Mouse (Mus musculus): ENCODE results near the gene Gm35549. TPM values are rescaled to one million over a fixed set of nuclear protein-coding genes. Genes with fewer than 3 reads are reported as not detected.
"Not testable (repeated sequence)": the region's sequence is repeated elsewhere in the genome, so short reads cannot be mapped to it uniquely, and the experiment has no call there.

Gm35549 gene
- polyA plus RNA-seq (2012; rRNA removed): not detected in 2 replicates

DNA sequence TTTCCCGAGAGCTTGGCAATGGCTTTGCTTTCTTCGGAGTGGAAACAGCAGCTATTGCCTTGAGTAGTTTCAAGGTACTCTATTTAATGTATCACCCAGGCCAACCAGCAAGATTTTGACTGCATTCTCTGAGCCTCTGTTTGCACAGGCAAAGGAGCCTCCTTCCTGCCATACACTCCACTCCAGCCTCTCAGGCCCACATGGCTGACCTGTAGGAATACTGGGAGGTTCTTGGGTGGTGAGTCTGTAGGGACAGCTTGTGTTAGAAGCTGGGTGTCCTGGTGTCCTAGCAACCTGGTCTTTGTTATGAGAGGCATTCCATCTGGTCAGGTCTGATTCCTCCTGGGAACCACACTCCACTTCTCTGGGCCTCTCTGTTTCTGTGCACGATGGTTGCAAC, at the start of gene Gm35549:
Gene Gm35549 (minus strand): TSS at position 276 of the 400 bp plus-strand sequence.
- no peak for DNase-seq (ENCODE audit: low read depth, low spot score)
- WGBS: 31% methylated on average over 3 of the region's 3 CpGs

DNA sequence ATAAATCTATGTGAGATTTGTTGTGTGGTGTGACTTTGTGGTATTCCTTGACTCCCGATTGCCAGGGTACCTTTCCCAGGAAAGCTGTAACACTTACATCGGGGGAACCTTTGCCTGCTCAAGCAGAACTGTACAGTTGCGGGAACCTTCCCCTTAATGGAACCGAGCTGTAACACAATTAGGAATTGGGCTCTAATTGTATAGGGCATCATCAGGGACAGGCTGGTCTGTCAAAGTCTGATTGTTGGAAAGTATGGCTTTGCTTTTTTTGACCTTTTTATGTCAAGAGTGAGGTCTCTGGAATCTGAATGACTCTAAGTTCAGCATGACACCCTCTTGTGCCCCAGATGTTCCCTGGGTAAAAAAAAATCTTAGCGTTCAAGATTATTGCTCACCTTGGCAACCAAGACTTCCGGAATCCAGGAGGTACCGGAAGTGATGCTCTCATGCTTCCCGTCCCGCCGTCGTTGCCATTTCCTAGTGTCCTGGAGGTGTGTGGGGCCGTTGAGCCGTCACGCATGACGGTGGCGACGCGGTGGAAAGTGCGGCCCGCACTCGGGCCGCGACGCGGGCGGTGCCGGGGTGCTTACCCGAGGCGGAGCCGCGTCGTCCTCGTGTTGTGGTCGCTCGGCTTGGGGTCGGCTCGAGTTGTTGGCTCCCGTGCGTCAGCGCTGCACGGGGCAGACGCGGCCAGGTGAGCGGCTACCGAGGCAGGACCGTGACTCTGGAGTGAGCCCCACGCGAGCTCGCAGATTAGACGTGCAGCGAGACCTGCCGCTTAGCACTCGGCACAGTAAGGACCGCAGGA, 42.7 kb upstream of the Gm35549 start:
- DNase-seq (ENCODE audit: low read depth, low spot score): peak; percentile 67
- 6% methylated on average over 54 of the region's 54 CpGs for WGBS

DNA sequence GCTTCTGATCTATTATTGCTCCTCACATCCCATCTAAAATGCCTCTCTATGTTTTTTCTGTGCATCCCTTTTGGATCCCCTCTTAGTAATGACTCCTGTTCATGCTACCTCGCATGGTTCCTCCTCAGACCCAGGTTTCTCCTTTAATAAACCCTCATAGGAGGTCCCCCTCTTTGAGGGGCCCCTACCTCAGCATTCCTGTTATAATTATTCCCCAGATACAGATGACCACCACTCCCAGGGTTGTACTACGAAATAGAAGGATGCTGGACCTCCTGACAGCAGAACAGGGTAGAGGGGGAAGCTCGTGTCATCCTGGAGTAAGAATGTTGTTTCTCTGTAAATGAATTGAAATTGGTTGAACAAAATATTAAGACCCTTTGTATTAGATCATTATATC, 41.5 kb upstream of the Gm35549 start, which contains the start of gene Zkscan7:
Gene Zkscan7 (plus strand): TSS at position 301 of the 400 bp plus-strand sequence.
- no peak for DNase-seq (ENCODE audit: low read depth, low spot score)
- WGBS: 93% methylated on average over 3 of the region's 3 CpGs

DNA sequence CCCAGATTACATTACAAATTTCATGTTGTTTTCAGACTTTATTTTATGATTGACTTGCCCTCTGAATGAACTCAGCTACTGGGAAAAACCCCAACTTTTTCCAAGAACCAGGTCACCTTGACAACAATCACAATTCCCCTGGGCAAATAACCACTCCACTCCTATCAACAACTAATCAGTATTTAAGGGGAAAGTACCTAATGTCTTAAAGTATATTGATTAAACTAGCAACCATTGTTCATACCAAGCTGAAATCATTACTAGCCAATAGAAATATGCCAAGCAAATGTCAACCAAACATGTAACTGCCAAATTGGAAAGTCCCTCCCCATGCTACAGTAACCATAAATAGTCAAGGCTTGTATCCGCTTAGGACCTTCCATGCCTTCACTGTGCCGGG, 31.3 kb upstream of the Gm35549 start:
- no peak for DNase-seq (ENCODE audit: low read depth, low spot score)
- 93% methylated on average over 2 of the region's 2 CpGs for WGBS

DNA sequence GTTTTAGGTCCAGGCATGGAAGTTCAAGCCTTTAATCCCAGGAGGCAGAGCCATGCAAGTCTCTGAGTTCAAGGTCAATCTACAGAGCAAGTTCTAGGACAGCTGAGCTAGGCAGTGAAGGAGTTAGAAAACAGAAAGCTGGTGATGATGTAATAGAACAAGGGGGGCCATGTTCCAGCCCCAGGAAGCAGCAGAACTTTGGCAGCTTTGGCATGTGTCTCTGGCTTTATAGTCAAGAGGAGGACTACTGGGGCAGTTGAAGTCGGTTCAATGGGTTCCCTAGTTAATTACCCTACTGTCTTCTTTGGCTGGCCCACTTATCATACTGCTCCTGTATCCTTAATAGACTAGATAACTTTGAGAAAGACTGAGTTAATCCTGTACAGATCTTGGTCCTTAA, 30.8 kb upstream of the Gm35549 start:
- WGBS: 42% methylated on average over 1 of the region's 1 CpGs
- no peak for DNase-seq (ENCODE audit: low read depth, low spot score)

DNA sequence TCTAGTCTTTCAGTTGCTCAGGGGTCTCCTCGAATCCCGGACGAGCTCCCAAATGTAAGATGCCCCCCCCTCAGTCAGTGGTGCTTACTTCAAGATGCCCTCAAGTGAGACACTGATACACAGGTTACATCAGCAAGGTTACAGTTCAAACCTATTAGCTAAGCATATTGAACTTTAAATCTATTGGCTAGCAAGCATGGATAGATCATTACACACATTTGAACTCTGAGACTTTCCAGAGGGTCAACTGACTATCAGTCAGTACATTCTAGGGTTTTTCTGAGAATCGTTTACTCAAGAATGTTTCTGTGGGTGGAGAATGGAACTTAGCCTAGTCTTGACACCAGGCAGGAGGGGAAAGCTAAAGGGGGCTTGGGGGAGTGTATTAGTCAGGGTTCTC, 28.8 kb upstream of the Gm35549 start:
- 81% methylated on average over 4 of the region's 4 CpGs for WGBS
- no peak for DNase-seq (ENCODE audit: low read depth, low spot score)

DNA sequence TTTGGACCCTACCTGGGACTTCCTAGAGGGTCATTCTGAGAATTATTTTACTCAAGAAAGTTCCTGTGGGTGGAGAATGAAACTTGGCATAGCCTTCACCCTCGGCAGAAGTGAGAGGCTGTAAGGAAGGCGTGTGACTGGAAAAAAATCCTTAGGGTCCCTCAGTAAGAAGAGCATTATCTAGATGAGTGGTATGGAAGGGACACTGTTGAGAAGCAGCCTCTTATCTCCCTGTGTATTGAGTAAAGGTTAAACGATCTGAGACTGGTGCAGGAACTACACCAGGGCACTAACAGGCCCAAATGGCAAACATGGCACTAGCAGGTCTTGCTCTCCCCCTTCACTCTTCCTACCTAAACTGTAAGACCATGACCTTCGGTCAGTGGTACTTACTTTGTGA, 22.4 kb upstream of the Gm35549 start:
- DNase-seq (ENCODE audit: low read depth, low spot score): no peak
- 55% methylated on average over 4 of the region's 4 CpGs for WGBS

DNA sequence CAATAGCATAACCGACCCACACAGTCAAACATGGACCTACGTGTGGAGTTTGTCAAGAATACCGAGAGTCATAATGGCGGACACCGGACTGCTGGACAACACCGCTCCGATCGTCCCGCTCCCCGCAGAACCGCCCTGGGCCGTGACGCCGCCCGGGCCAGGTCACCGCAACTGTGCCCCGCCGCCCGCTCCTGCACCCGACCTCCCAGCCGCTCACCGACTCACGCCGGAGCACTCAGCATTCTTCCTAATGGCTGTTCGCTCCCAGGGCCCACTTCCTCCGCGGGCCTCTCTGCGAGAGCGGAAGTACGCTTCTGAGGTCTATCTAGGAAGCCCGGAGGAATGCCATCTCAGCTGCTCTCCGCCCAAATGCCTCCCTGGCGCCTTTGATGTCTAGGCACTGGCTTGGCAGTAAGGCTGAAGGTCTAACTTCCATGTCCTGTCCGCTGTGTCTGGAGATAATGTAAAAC, 21.9 kb upstream of the Gm35549 start, which contains the start of gene Zfp445:
Gene Zfp445 (minus strand): TSS at position 310 of the 470 bp plus-strand sequence.
- under 1% methylated on average over 34 of the region's 34 CpGs for WGBS
- DNase-seq (ENCODE audit: low read depth, low spot score): peak; percentile 67

DNA sequence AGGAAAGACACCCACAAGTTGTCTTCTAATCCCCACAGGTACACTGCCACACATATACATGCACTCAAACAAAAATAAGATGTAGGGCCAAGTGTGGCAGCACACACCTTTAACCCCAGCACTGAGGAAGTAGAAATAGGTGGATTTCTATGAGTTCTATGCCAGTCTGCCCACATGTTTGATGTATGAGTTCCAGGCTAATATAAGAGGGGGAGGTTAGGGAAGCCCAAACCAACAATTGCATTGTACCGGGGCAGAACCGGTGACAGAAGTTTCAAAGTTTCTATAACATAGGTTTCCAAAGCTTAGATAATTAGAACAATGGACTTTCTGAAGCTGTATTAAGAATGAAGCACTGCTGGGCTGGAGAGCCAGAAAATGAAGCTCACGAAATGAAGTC, 21.0 kb upstream of the Gm35549 start:
- DNase-seq (ENCODE audit: low read depth, low spot score): no peak
- WGBS: 33% methylated on average over 3 of the region's 3 CpGs

DNA sequence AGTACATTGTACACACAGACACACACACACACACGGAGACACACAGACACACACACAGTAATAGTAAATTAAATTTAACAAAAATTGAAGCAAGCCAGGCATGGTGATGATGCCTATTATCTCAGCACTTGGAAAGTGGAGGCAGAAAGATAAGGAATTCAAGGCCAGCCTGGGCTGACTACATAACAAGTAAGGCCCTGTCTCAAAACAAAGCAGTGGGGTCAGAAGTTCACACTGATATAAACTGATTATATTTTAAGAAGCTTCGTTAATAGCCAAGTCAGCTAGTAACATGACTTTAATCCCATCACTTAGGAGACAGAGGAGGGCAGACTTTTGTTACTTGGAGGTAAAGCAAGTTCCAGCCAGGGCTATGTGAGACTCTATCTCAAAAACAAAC, 19.9 kb upstream of the Gm35549 start:
- WGBS: 73% methylated on average over 2 of the region's 2 CpGs
- no peak for DNase-seq (ENCODE audit: low read depth, low spot score)

DNA sequence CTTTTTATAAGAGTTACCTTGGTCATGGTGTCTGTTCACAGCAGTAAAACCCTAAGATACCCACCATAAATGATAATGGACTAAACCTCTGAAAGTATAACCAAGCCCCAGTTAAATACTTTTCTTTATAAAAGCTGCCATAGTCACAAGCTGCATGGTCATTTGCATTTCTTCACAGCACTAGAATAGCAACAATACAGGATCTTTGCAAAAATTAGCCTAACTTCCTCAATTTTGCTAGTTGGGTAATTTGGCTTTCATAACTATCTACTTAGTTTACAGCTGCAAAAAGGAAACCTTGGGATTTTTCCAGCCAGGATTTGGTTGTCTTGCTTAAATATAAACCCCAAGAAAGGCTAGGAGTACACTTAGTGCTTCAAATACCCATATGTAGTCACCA, 16.9 kb upstream of the Gm35549 start:
- no peak for DNase-seq (ENCODE audit: low read depth, low spot score)

DNA sequence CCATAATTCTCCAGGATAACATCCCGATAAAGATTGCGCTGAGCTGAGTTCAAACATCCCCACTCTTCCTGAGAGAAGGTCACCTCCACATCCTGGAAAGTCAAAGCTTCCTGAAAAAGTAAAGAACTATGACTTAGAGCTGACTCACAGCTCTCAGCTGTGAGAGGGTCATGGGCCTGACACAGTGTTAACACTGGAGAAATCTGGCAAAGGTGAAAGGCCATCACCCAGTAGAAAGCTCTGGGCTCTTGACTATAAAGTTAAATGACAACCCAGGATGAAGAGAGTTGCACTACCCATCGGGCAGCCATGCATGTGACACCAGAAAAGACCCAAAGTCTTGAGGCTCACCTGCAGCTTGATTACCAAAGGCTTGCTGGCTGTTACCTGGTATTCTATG, 12.9 kb upstream of the Gm35549 start:
- 100% methylated on average over 3 of the region's 3 CpGs for WGBS
- DNase-seq (ENCODE audit: low read depth, low spot score): no peak

DNA sequence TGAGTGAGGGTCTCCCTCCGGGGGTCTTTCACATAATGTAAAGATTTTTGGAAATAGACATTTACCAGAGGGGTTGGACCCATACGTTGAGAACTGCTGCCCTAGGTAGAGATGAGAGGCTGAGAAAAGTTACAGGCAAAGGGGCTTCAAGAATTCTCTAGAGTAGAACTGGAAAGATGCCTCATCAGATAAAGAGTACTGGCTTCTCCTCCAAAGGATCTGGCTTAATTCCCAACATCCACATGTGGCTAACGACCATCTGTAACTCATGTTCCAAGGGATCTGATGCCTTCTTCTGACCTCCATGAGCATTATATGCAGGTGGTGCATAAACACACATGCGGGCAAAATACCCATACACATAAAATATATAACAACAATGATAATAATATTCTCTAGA, 11.8 kb upstream of the Gm35549 start:
- 97% methylated on average over 4 of the region's 4 CpGs for WGBS
- DNase-seq (ENCODE audit: low read depth, low spot score): no peak

DNA sequence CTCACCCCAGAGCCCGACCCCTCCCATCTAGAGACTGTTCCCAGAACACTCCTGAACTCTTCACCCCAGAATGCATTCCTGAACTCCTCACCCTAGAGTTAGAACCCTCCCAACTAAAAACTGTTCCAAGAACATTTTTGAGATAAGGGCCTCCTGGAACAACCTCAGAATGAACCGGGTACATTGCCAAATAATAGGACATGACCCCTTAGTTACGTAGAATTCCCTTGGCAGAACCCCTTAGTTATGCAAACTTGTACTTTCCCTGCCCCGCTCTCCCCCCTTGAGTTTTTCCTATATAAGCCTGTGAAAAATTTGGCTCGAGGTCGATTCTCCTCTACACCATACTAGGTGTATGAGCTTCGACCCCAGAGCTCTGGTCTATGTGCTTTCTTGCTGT, 11.3 kb upstream of the Gm35549 start:
- WGBS: 90% methylated on average over 3 of the region's 7 CpGs
- not testable (repeated sequence) for DNase-seq (ENCODE audit: low read depth, low spot score)

DNA sequence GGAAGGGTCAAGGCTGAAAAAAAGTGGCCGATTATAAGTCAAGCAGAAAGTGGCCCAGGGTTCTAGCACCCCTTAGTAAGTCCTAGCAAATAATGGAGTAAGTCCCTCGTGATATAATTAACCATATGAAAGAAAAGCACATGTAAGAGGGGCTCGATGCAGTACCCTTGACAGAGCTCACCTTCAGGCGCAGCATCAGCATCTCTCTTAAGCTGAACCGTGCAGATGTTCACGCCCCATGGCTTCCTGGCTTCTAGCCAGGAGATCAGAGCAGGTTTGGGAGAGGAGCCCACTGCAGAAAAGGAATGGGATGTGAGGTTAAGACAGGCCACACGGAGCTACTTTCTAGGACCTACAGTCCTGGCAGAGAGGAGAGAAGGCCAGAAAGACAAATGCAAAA, 10.7 kb upstream of the Gm35549 start:
- WGBS: 96% methylated on average over 7 of the region's 7 CpGs
- no peak for DNase-seq (ENCODE audit: low read depth, low spot score)

DNA sequence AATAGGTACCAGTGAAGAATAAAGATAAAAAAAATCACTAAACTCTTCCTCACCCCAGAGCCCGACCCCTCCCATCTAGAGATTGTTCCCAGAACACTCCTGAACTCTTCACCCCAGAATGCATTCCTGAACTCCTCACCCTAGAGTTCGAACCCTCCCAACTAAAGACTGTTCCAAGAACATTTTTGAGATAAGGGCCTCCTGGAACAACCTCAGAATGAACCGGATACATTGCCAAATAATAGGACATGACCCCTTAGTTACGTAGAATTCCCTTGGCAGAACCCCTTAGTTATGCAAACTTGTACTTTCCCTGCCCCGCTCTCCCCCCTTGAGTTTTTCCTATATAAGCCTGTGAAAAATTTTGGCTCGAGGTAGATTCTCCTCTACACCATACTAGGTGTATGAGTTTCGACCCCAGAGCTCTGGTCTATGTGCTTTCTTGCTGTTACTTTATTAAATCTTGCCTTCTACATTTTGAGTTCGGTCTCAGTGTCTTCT, 4.0 kb upstream of the Gm35549 start:
- not testable (repeated sequence) for DNase-seq (ENCODE audit: low read depth, low spot score)
- WGBS: 82% methylated on average over 8 of the region's 8 CpGs

DNA sequence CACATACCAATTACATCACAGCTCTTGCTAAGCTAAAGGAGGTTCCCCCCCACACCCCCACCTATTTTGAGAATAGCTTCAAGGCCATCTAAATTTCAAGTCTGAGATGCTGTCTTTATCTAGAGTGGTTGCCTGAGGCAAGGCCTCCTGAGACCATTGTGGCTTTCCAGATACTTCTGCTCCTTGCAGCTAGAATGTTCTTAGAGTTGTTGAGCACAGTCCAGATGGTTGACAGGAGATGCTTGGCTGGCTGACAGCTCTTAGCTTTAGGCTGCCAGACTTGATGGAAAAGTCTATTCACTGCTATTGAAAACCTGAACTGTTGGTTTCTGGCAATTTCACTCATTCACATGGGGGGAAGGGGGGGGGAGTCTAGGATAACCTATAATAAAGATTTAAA, 2.3 kb upstream of the Gm35549 start:
- no peak for DNase-seq (ENCODE audit: low read depth, low spot score)

DNA sequence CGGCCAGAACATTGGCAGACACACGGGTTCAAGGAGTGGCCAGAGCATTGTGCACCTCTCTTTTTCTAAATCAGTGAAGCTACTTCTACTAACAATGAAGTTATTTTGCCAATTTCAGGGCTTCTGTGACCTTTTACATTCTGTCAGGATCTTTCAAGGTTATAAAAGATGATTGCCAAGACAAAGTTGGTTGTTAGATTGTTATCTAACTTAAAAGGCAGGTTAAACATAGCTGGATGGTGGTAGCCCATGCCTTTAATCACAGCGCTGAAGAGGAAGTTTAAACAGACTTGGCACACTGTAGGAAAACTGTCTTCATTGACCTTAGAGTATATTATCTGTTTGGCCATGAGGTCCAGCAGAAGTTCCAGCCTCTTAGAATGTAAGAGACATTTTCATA, 1.8 kb upstream of the Gm35549 start:
- 39% methylated on average over 3 of the region's 3 CpGs for WGBS
- DNase-seq (ENCODE audit: low read depth, low spot score): no peak

DNA sequence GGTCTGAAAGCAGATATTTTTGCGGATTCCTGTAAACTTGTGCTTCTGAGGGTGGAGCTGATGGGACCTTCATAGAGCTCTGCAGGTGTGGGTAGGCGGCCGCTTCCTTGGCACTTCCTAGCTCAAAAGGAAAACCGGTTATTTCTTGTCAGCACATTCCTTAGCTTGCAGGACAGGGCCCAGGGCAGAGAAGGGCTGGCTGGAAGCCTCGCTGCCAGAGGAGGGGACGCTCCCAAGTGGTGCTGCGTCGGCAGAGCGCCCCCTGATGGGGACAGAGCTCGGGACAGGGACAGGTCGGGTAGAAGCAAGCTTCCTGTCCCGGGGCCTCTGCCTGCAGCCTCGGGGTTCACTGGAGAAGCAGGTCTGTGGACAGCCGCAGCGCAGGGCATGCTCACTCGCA, 6.2 kb downstream of the Gm35549 start:
- WGBS: 34% methylated on average over 16 of the region's 16 CpGs
- no peak for DNase-seq (ENCODE audit: low read depth, low spot score)

DNA sequence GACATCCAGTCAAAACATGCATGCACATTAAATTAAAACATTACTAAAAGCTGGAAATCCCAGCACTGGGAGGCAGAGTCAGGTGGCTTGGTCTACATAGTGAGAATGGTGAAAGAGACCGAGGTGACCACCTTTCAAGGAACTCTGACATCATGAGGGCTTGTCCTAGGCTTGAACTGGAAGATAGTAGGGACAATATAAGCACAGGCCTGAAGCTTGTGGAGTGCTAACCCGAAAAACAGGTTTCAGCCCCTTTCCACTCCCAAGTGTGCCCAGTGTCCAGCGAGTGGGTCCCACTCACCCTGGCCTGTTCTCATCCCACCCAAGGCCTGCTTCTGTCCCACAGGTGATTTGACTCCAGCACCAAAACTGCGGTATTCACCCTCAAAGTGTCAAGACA, 6.6 kb downstream of the Gm35549 start:
- no peak for DNase-seq (ENCODE audit: low read depth, low spot score)
- WGBS: 52% methylated on average over 4 of the region's 4 CpGs

DNA sequence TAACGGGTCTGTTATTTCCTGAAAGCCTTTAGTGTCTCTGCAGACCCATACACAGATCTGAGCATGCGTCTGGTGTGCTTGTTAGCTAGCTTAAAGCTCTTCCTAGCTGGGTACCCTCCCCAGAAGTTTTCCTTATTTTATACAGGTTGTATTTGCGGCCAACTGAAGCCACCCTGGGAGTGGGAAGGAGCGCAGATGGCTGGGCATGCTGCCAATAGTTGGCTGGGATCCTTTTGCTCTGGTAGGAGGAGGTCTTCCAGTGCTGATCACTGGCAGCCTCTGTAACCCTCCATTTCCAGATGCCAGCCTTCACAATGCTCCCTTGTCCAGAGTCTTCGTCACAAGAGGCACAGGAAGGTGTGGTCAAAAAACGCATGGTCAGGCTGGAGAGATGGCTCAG, 7.0 kb downstream of the Gm35549 start:
- DNase-seq (ENCODE audit: low read depth, low spot score): no peak
- 10% methylated on average over 6 of the region's 6 CpGs for WGBS
